Mouse (Mus musculus): ENCODE data around the gene Prkag3. TPM values are rescaled to one million over a fixed set of nuclear protein-coding genes. Genes with fewer than 3 reads are reported as not detected.

The Prkag3 gene
- total RNA-seq, 2 experiments from 2014 or later = not detected

Other genes with a start within 250 kb of the Prkag3 start
- 65.5 and 83.3 TPM in 2 replicates for gene Cnot9, start 243.2 kb downstream of the Prkag3 start, total RNA-seq (2014; fragmentation: Nextera tagmentation)
- 122 and 130 TPM in 2 replicates for gene Cnot9, start 243.2 kb downstream of the Prkag3 start, total RNA-seq (2017)
- gene Plcd4, start 206.3 kb downstream of the Prkag3 start, total RNA-seq (2014; fragmentation: Nextera tagmentation) = not detected in 2 replicates
- gene Plcd4, start 206.3 kb downstream of the Prkag3 start, total RNA-seq (2017) = 0.33 TPM in 1 of 2 replicates, not detected in the other
- 31.1 and 40.1 TPM in 2 replicates for gene Usp37, start 204.9 kb downstream of the Prkag3 start, total RNA-seq (2014; fragmentation: Nextera tagmentation)
- gene Usp37, start 204.9 kb downstream of the Prkag3 start, total RNA-seq (2017) = 39.9 and 70.7 TPM in 2 replicates
- 26.5 and 29.8 TPM in 2 replicates for gene Zfp142, start 161.0 kb downstream of the Prkag3 start, total RNA-seq (2014; fragmentation: Nextera tagmentation)
- 12.3 and 13.8 TPM in 2 replicates for gene Zfp142, start 161.0 kb downstream of the Prkag3 start, total RNA-seq (2017)
- gene Bcs1l, start 160.9 kb downstream of the Prkag3 start, total RNA-seq (2014; fragmentation: Nextera tagmentation) = 27.8 and 29.7 TPM in 2 replicates
- gene Bcs1l, start 160.9 kb downstream of the Prkag3 start, total RNA-seq (2017) = 14.4 and 21.1 TPM in 2 replicates
- gene Rnf25, start 147.8 kb downstream of the Prkag3 start, total RNA-seq (2014; fragmentation: Nextera tagmentation) = 38.6 and 49.9 TPM in 2 replicates
- 22.7 and 26.5 TPM in 2 replicates for gene Rnf25, start 147.8 kb downstream of the Prkag3 start, total RNA-seq (2017)
- gene Stk36, start 147.8 kb downstream of the Prkag3 start, total RNA-seq (2014; fragmentation: Nextera tagmentation) = 0.20 and 0.82 TPM in 2 replicates
- gene Stk36, start 147.8 kb downstream of the Prkag3 start, total RNA-seq (2017) = not detected in 2 replicates
- gene Ttll4, start 87.5 kb downstream of the Prkag3 start, total RNA-seq (2014; fragmentation: Nextera tagmentation) = 46.8 and 55.5 TPM in 2 replicates
- gene Ttll4, start 87.5 kb downstream of the Prkag3 start, total RNA-seq (2017) = 19.8 and 38.2 TPM in 2 replicates
- 2.0 TPM in 1 of 2 replicates, not detected in the other for gene Cyp27a1, start 35.6 kb downstream of the Prkag3 start, total RNA-seq (2014; fragmentation: Nextera tagmentation)
- 1.9 TPM in 1 of 2 replicates, not detected in the other for gene Cyp27a1, start 35.6 kb downstream of the Prkag3 start, total RNA-seq (2017)
- gene Wnt6, start 22.7 kb upstream of the Prkag3 start, total RNA-seq (2014; fragmentation: Nextera tagmentation) = not detected in 2 replicates
- gene Wnt6, start 22.7 kb upstream of the Prkag3 start, total RNA-seq (2017) = not detected in 2 replicates
- not detected in 2 replicates for gene Wnt10a, start 42.3 kb upstream of the Prkag3 start, total RNA-seq (2014; fragmentation: Nextera tagmentation)
- not detected in 2 replicates for gene Wnt10a, start 42.3 kb upstream of the Prkag3 start, total RNA-seq (2017)
- not detected in 2 replicates for gene Cdk5r2, start 105.7 kb upstream of the Prkag3 start, total RNA-seq (2014; fragmentation: Nextera tagmentation)
- not detected in 2 replicates for gene Cdk5r2, start 105.7 kb upstream of the Prkag3 start, total RNA-seq (2017)
- not detected in 2 replicates for gene Fev, start 136.2 kb upstream of the Prkag3 start, total RNA-seq (2014; fragmentation: Nextera tagmentation)
- not detected in 2 replicates for gene Fev, start 136.2 kb upstream of the Prkag3 start, total RNA-seq (2017)
- gene Cryba2, start 143.9 kb upstream of the Prkag3 start, total RNA-seq (2014; fragmentation: Nextera tagmentation) = not detected in 2 replicates
- gene Cryba2, start 143.9 kb upstream of the Prkag3 start, total RNA-seq (2017) = not detected in 2 replicates
- not detected in 2 replicates for gene Cfap65, start 186.4 kb upstream of the Prkag3 start, total RNA-seq (2014; fragmentation: Nextera tagmentation)
- gene Cfap65, start 186.4 kb upstream of the Prkag3 start, total RNA-seq (2017) = not detected in 2 replicates
- not detected in 2 replicates for gene Ihh, start 202.5 kb upstream of the Prkag3 start, total RNA-seq (2014; fragmentation: Nextera tagmentation)
- gene Ihh, start 202.5 kb upstream of the Prkag3 start, total RNA-seq (2017) = 0.80 TPM in 1 of 2 replicates, not detected in the other